Mouse (Mus musculus): ENCODE results near the gene Zfp467. TPM values are rescaled to one million over a fixed set of nuclear protein-coding genes. Genes with fewer than 3 reads are reported as not detected.
A peak's percentile ranks its signal among the peaks of the same experiment; 100 is the strongest.

The Zfp467 gene
- total RNA-seq (2021), result 10 to 100 TPM; 14.3 to 19.7 TPM
- long read RNA-seq, experiment 1, partial matches to known transcripts, result 3 of 17 reads
- long read RNA-seq, experiment 1, other reads (novel, unspliced or antisense), result 4 of 17 reads
- long read RNA-seq, experiment 2, partial matches to known transcripts, result 0 of 11 reads
- long read RNA-seq, experiment 2, other reads (novel, unspliced or antisense), result 9 of 11 reads

GRCm38 (mm10) chr6:48445181-48446101, at the start of gene Zfp467:
TSS of gene Zfp467 (minus strand) at chr6:48445825.
- DNase-seq (ENCODE audit: low spot score in 2 of 2), result peak in 1 of 2 experiments; percentile 37

- DNase-seq (ENCODE audit: low spot score in 2 of 2), result no peak
These were observed 47.6 kb upstream of the Zfp467 start for GRCm38 (mm10) chr6:48493136-48493730.

- DNase-seq (ENCODE audit: low spot score in 2 of 2), result no peak
These were observed 45.7 kb upstream of the Zfp467 start for GRCm38 (mm10) chr6:48491361-48491760.

- no peak for DNase-seq (ENCODE audit: low spot score in 2 of 2)
These were observed 44.1 kb upstream of the Zfp467 start for GRCm38 (mm10) chr6:48489741-48490140.

- no peak for DNase-seq (ENCODE audit: low spot score in 2 of 2)
These were observed 42.4 kb upstream of the Zfp467 start for GRCm38 (mm10) chr6:48487747-48488725.

GRCm38 (mm10) chr6:48482501-48482900, 36.9 kb upstream of the Zfp467 start:
- DNase-seq (ENCODE audit: low spot score in 2 of 2), result no peak

GRCm38 (mm10) chr6:48478446-48478845, 32.8 kb upstream of the Zfp467 start:
- no peak for DNase-seq (ENCODE audit: low spot score in 2 of 2)

GRCm38 (mm10) chr6:48470739-48471138, 25.1 kb upstream of the Zfp467 start:
- no peak for DNase-seq (ENCODE audit: low spot score in 2 of 2)

GRCm38 (mm10) chr6:48467490-48467889, 21.9 kb upstream of the Zfp467 start:
- no peak for DNase-seq (ENCODE audit: low spot score in 2 of 2)

- DNase-seq (ENCODE audit: low spot score in 2 of 2), result no peak
These were observed 21.1 kb upstream of the Zfp467 start for GRCm38 (mm10) chr6:48466715-48467114.

GRCm38 (mm10) chr6:48464966-48465679, 19.5 kb upstream of the Zfp467 start:
- no peak for DNase-seq (ENCODE audit: low spot score in 2 of 2)

GRCm38 (mm10) chr6:48452771-48453170, 7.1 kb upstream of the Zfp467 start:
- no peak for DNase-seq (ENCODE audit: low spot score in 2 of 2)

GRCm38 (mm10) chr6:48452151-48452550, 6.5 kb upstream of the Zfp467 start:
- no peak for DNase-seq (ENCODE audit: low spot score in 2 of 2)

- no peak for DNase-seq (ENCODE audit: low spot score in 2 of 2)
These were observed 2.9 kb upstream of the Zfp467 start for GRCm38 (mm10) chr6:48448527-48448926.

- DNase-seq (ENCODE audit: low spot score in 2 of 2), result no peak
These were observed 2.3 kb upstream of the Zfp467 start, which contains the start of gene Sspo for GRCm38 (mm10) chr6:48447929-48448328. TSS of gene Sspo (plus strand) at chr6:48448229.

GRCm38 (mm10) chr6:48446896-48447295, 1.3 kb upstream of the Zfp467 start:
- DNase-seq (ENCODE audit: low spot score in 2 of 2), result no peak

GRCm38 (mm10) chr6:48446256-48446655, 631 bp upstream of the Zfp467 start:
- DNase-seq (ENCODE audit: low spot score in 2 of 2), result no peak

GRCm38 (mm10) chr6:48444310-48445180, 1.1 kb downstream of the Zfp467 start:
- DNase-seq (ENCODE audit: low spot score in 2 of 2), result peak; percentile 61 to 76
